Mouse (Mus musculus) retina, postnatal 1 day (tissue): ENCODE results near the gene Cry2.
A peak's percentile ranks its signal among the peaks of the same experiment; 100 is the strongest.
"Not testable (repeated sequence)": the region's sequence is repeated elsewhere in the genome, so short reads cannot be mapped to it uniquely, and the experiment has no call there.

Source experiments
- DNase-seq: peaks from one replicate; pipeline ENCODE4 v3.0.0-alpha.2; 2012

Gene Cry2

DNA sequence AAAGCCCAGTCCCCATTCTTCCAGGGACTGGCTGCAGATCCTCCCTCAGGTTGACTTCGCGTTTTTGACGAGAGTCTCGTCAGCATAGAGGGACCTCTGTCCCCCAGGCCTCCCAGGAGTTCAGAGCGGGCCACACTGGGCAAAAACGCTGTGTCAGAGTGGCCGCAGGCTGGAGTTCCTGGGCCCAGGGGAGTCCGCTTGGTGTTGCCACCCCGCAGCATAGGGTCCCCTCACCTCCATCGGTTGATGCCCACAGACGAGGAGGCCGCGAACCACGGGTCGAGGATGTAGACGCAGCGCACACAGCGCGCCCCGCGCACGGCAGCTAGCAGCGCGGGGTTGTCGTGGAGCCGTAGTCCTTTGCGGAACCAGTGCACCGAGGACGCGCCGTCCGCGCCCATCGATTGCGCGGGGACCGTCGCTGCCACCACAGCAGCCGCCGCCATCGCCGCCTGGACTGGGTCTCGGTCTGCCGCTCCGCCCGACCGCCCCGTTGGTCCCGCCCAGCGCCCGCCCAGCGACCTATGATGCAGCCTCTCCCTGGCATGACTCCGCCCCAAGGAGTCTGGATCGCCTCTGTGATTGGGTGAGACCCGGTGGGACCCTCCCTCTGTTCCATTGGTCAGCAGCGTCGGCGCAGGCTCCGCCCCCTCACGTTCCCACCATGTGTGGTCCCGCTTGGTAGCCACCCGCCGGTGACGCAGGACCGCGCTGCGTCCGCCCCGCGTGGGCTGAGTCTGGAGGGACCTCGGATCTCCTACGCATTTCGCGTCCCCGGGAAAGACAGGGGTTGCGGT is at the start of gene Cry2:
Cry2 (minus strand) TSS at position 466 of the 797 bp plus-strand sequence.
- DNase-seq = peak; percentile 99

DNA sequence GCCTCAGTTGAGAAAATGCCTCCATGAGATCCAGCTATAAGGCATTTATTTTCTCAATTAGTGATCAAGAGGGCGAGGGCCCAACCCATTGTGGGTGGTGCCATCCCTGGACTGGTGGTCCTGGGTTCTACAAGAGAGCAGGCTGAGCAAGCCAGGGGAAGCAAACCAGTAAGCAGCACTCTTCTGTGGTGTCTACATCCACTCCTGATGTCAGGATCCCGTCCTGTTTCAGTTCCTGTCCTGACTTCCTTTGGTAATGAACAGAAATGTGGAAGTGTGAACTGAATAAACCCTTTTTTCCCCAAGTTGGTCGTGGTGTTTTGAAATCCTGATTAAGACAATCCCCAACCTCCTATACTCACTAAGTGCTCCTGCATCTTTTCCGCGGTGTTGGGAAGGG is 49.7 kb upstream of the Cry2 start:
- DNase-seq = no peak

GRCm38 (mm10) chr2:92482551-92482950 is 48.7 kb upstream of the Cry2 start:
- no peak for DNase-seq

- no peak for DNase-seq
These were observed 44.5 kb upstream of the Cry2 start for GRCm38 (mm10) chr2:92478313-92478688.

DNA sequence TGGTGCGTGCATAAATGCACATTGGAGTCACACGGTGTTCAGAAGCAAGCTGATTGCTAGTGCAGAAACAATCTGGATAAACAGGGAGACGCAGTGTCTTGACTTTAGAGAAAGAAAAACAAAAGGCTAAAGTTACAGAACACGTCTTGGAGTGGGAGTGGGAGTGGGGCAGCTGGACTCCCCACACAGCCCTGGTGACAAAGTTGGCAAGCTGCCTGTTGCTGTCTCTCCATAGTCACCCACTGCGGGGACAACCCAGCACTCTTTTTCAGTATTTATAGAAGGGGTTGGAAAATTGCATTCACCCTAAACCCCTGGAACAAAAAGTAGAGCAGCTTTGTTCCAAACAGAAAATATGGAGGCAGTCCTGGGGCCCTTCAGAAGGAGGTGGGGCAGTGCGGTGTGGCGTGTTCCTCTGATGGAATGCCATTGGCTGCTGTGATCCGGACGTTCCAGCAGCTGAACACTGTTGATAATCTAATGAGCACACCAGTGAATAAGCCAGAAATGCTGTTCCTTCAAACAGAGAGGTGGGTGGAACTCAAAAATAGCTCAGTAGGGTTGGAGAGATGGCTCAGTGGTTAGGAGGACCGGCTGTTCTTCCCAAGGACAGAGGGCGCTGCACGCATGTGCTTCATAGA is 43.9 kb upstream of the Cry2 start:
- no peak for DNase-seq

DNA sequence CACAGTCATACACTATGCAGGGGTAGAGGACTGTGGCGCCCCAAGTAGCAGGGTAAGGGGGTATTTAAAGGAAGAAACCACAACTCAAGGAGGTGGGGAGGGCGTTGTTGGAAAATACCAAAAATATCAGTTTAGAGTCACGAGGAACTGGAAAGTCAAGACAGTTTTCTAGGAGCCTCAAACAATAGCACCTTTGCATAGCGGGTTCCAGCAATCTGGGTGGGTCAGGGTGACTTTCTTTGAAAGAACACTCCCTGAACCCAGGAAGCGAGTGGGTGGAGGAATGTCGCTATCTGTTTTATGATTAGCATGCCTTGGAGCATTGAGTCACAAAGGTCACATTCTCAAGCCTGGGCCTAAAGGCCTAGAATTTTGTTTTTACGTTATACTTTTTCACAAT is 42.7 kb upstream of the Cry2 start:
- DNase-seq = not testable (repeated sequence)

DNA sequence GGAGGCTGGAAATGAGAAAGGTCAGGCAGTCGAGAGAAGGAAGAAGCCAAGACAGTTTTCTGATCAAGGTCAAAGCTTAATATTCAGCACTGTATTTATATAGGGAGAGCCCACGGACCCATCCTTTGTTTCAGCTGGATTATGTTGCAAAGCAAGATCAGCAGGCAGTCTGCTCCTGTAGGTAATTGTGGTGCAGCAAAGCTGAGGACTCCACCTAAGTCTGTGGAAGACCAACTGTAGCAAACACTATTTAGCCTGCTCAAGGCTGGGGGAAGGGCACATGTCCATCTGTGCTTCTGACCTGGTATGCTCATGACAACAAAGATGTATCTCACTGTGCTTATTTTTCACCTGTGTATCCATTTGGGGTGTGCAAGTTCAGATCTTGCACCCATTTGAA is 41.9 kb upstream of the Cry2 start:
- no peak for DNase-seq

- no peak for DNase-seq
These were observed 41.1 kb upstream of the Cry2 start for GRCm38 (mm10) chr2:92474920-92475319.

DNA sequence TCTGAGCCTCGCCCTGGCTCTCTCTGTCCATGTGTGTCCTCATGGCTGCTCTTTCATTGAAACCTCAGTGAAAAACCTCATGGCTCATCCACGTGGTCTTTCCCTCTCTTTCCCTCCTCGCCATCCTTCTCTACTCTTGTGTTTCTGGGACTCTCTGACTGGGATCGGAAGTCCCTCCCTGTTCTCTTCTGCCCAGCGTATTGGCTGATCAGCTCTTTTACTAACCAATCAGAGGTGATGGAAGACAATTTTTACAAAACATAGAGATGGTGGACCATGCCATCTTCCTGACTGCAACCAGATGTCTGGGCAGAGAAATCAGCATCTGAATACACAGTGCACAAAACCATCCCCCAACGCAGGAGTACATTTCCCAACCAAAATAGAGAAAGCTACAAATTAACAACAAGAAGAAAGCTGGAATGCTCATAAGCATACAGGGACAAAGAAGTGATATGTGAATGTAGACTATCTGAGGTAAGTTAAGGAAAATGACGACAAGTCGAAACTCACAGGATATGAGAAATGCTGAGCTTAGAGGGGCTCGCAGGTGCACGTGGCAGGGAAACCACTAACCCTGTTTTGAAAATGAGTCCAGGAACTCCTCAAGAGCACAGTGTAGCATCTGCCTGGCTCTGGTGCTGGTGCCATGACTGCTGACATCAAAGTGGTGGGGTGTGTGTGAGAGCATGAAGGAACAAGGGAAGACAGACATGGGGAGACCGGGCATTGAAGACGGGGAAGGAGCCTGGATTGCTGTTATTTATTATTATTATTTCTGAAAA is 38.2 kb upstream of the Cry2 start:
- no peak for DNase-seq

DNA sequence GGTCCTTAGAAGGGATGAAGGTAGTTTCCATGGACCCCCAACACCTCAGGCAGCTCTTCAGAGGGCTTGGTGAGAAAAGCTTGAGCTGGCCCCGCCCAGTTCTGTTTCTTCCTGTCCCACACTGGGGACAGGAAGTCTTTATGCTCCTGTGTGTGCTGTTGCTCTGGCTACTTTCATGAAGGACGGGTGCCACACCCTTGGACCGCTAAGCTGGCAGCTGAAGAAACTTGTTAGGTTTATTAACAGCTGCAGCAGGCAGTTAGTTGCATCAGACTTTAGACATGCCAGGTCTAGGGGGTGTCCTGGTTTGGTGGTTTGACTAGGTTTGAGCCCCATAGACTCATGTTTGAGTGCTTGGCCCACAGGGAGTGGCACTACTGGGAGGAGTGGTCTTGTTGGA is 30.8 kb upstream of the Cry2 start:
- no peak for DNase-seq

DNA sequence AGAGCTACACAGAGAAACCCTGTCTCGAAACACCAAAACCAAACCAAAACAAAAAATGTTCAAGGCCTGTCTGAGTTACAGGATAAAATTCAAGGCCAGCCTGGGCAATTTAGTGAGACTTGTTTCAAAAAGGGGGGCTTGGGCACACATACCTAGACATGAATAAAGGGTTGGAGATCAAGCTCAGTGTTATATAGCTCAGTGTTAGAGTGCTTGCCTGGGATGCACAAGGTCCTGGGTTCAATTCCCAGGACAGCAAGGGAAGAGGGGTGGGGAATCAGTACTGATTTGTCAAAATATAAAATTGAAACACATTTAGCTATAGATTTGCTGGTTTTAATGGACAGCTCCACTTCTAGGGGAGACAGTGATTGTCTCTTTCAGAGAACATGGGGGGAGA is 27.4 kb upstream of the Cry2 start:
- no peak for DNase-seq

GRCm38 (mm10) chr2:92459921-92460707 is 26.3 kb upstream of the Cry2 start, which contains the start of gene Slc35c1:
Gene Slc35c1 (minus strand): TSS chr2:92460538.
- DNase-seq = no peak

GRCm38 (mm10) chr2:92459141-92459920 is 25.5 kb upstream of the Cry2 start:
- peak; percentile 86 for DNase-seq

- no peak for DNase-seq
These were observed 24.6 kb upstream of the Cry2 start for GRCm38 (mm10) chr2:92458481-92458880.

- no peak for DNase-seq
These were observed 23.2 kb upstream of the Cry2 start for GRCm38 (mm10) chr2:92456970-92457530.

DNA sequence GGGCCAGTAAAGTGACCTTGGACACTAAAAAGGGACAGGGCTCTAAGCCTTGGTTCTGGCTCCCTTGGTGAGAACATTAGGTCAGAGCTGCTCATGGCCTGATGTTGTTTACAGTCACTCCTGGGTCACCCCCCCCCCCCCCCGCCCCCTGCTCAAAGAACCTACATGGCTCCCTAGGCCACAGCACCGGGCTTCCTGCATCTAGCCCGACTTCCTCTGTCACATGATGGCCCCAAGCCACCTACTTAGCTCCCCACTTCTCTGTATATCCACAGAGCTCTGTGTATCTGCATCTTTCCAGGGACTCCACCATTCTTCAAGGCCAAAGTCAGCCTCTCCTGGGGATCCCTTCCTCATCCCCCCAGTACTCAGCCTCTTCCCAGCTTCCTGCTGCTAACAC is 21.9 kb upstream of the Cry2 start:
- no peak for DNase-seq

GRCm38 (mm10) chr2:92454166-92454565 is 20.3 kb upstream of the Cry2 start:
- no peak for DNase-seq

- no peak for DNase-seq
These were observed 17.3 kb upstream of the Cry2 start for GRCm38 (mm10) chr2:92451126-92451525.

GRCm38 (mm10) chr2:92447121-92447740 is 13.4 kb upstream of the Cry2 start:
- no peak for DNase-seq

DNA sequence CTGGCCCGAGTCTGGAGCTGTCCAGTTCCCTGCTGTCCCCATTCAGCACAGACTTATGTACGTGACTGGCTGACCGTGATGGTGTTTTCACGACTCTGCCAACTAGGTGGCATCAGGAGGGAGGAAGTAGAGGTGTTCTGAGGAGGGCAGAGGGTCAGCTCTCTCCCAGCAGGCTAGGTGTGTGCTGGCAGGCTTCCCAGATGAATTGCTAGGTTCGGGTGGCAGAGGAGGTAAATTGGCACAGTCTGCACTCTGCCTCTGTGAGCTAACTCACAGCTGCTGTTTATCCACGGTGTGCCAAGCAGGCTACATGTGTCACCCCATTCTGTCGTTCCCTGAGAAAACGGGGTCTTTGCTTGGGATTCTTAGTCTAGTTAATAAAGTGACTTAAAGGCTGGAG is 12.8 kb upstream of the Cry2 start:
- no peak for DNase-seq

DNA sequence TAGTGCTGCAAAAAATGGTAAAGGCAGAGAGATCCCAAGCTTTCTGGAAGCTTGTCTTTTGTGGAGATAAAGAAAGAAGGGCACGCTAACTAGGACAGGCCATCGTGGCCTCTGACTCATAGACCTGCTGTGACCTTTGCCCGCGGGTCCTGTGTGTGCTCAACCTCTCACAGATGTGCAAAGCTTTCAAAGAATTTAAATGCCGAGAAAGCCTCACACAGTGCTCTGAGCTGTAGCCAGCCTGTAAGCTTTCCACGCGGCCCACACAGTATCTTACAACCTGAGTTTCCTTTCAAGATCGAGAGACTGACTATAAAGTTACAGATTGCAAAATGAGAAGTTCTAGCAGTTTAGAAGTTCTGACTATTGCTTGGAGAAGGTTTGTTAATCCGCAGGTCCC is 12.0 kb upstream of the Cry2 start:
- DNase-seq = no peak
